Mouse (Mus musculus): Measurements from ENCODE around the gene Ddx58. TPM values are rescaled to one million over a fixed set of nuclear protein-coding genes. Genes with fewer than 3 reads are reported as not detected.

Ddx58 gene
- total RNA-seq, 2 experiments from 2014 or later: 3.3 to 4.0 TPM

Other genes starting within 250 kb of the Ddx58 start
- gene Aco1, start 96.7 kb downstream of the Ddx58 start, total RNA-seq (2021): 10 to 100 TPM; 60.1 to 64.1 TPM
- gene Smim27, start 29.8 kb upstream of the Ddx58 start, total RNA-seq (2021): 10 to 100 TPM in 1 of 2 experiments, 1 to 10 TPM in 1; 9.0 to 19.4 TPM
- gene Topors, start 30.0 kb upstream of the Ddx58 start, total RNA-seq (2021): 10 to 100 TPM; 22.3 to 24.3 TPM
- 100 to 1,000 TPM; 159 to 164 TPM for gene Ndufb6, start 39.6 kb upstream of the Ddx58 start, total RNA-seq (2021)
- gene Tmem215, start 232.4 kb upstream of the Ddx58 start, total RNA-seq (2021): 1 to 10 TPM; 1.5 to 2.5 TPM

All from left cerebral cortex, postnatal 4 days (tissue).